Mouse (Mus musculus) liver, embryonic 13.5 days (tissue): ENCODE measurements around the gene Tmem179. TPM values are rescaled to one million over a fixed set of nuclear protein-coding genes. Genes with fewer than 3 reads are reported as not detected.
A peak's percentile ranks its signal among the peaks of the same experiment; 100 is the strongest.

Experiments used
- ATAC-seq: fragments of 200-750 bp; cut with Nextera tagmentation; 2 replicates; pipeline ENCODE4 v1.8.0; 2017; ENCODE audit warnings: low read depth, mild to moderate bottlenecking, moderate number of reproducible peaks, moderate library complexity
- DNase-seq: peaks from one replicate; pipeline ENCODE4 v3.0.0; 2022
- H3K27ac ChIP-seq: fragments of 300-500 bp; sonication (generic); 2 replicates; pipeline ENCODE4 v1.5.1; 2015; ENCODE audit warnings: moderate library complexity, mild to moderate bottlenecking, inconsistent platforms
- H3K27me3 ChIP-seq: fragments of 300-500 bp; sonication (generic); 2 replicates; pipeline ENCODE4 v1.6.1; 2015; ENCODE audit warnings: mild to moderate bottlenecking, inconsistent platforms
- H3K36me3 ChIP-seq: fragments of 300-500 bp; sonication (generic); 2 replicates; pipeline ENCODE4 v1.6.1; 2015; ENCODE audit warnings: mild to moderate bottlenecking, inconsistent platforms
- H3K4me1 ChIP-seq: fragments of 300-500 bp; sonication (generic); replicated peaks from 2 replicates; pipeline ENCODE4 v1.6.1; 2015; ENCODE audit warnings: inconsistent platforms
- H3K4me2 ChIP-seq: fragments of 300-500 bp; sonication (generic); 2 replicates; pipeline ENCODE4 v1.6.1; 2015; ENCODE audit warnings: inconsistent platforms, mild to moderate bottlenecking, moderate library complexity
- H3K4me3 ChIP-seq: fragments of 300-500 bp; sonication (generic); replicated peaks from 2 replicates; pipeline ENCODE4 v1.5.1; 2015; ENCODE audit warnings: mild to moderate bottlenecking, inconsistent platforms
- H3K9ac ChIP-seq: fragments of 300-500 bp; sonication (generic); 2 replicates; pipeline ENCODE4 v1.6.1; 2015; ENCODE audit warnings: mild to moderate bottlenecking, inconsistent platforms
- H3K9me3 ChIP-seq: fragments of 300-500 bp; sonication (generic); replicated peaks from 2 replicates; pipeline ENCODE4 v1.6.1; 2016; ENCODE audit warnings: inconsistent platforms
- WGBS: fragments of 180-500 bp; shearing (Covaris S2); methylation state at CpG from one replicate; pipeline ENCODE4 v1.1.7; 2015; ENCODE audit not compliant: insufficient replicate concordance; 5-methylcytosine and 5-hydroxymethylcytosine counted together
- polyA plus RNA-seq: library from polyadenylated mRNA; unstranded; fragments of >200 nt; fragmentation: Nextera tagmentation; extraction: Ambion mirVana; gene quantifications from 2 replicates; pipeline ENCODE4 v1.2.1, GENCODE M21; 2015

The Tmem179 gene
- polyA plus RNA-seq, 1 experiment from 2014 or later = 0.10 TPM

DNA sequence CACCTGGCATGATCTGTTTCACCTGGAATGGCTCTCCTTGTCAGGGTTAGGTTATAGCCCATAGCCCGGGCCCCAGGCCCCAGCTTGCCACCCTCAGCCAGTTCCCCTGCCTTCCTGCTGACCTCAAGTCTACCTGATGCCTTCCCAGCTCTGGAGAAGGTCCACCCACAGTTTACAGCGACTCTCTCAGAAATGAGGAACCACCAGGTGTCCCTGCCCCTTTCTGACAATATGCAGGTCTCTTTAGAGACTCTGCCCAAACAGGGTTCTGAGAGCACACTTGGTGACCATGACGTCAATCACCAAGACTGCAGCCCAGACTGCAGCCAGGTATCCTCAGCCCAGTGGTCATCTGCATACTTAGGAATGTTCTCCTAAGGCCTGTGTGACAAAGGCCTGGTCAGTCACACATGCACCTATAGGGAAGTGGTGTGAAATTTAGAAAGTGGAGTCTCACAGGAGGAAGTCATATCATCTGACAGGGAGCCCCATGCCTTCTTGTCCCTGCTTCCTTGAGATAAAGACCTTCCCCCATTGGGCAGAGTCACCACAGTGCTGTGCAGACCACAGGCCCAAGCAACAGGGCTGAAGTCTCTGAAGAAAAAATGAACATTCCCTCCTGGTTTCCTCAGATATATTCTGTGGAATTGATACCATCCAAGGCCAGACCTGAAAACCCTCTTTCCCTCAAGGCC lies 52.6 kb downstream of the Tmem179 start:
- H3K36me3 ChIP-seq = no peaks in the 10 kb centered on the region
- no peaks in the 10 kb centered on the region for H3K27me3 ChIP-seq
- peaks cover 5% of the 10 kb centered on the region; the same call in 1 of the 2 replicates for H3K4me1 ChIP-seq
- DNase-seq (no peak), ATAC-seq (0 out of 2 replicates have a peak, but pooled peaks have one; percentile 43)
- H3K4me2 ChIP-seq = no peak overlapping the region
- 15% methylated on average over 3 of the region's 3 CpGs for WGBS
- H3K4me3 ChIP-seq = no peak overlapping the region
- H3K9ac ChIP-seq = no peak overlapping the region
- no peak overlapping the region; the same call in 1 of the 2 replicates for H3K27ac ChIP-seq
- no peaks in the 10 kb centered on the region; the same call in 1 of the 2 replicates for H3K9me3 ChIP-seq

- no peaks in the 10 kb centered on the region; the same call in 1 of the 2 replicates for H3K9me3 ChIP-seq
- H3K4me1 ChIP-seq = peaks cover 5% of the 10 kb centered on the region; the same call in 1 of the 2 replicates
- no peak overlapping the region for H3K4me3 ChIP-seq
- no peaks in the 10 kb centered on the region for H3K27me3 ChIP-seq
- no peak for DNase-seq
- H3K27ac ChIP-seq = no peak overlapping the region
- no peak overlapping the region for H3K4me2 ChIP-seq
- H3K9ac ChIP-seq = no peak overlapping the region
- ATAC-seq = no peak
- 57% methylated on average over 4 of the region's 4 CpGs for WGBS
- no peaks in the 10 kb centered on the region for H3K36me3 ChIP-seq
These were observed 53.3 kb downstream of the Tmem179 start for GRCm38 (mm10) chr12:112463209-112463608.

- Histone ChIP-seq H3K9ac (no peak overlapping the region), H3K27ac (no peak overlapping the region), H3K36me3 (no peaks in the 10 kb centered on the region), H3K4me3 (no peak overlapping the region), H3K4me2 (no peak overlapping the region), H3K4me1 (peaks cover 5% of the 10 kb centered on the region; the same call in 1 of the 2 replicates), H3K9me3 (no peaks in the 10 kb centered on the region; the same call in 1 of the 2 replicates), H3K27me3 (no peaks in the 10 kb centered on the region)
- DNase-seq (no peak), ATAC-seq (no peak)
- WGBS = 58% methylated on average over 12 of the region's 12 CpGs
These were observed 54.1 kb downstream of the Tmem179 start for GRCm38 (mm10) chr12:112462423-112462822.

- no peaks in the 10 kb centered on the region for H3K36me3 ChIP-seq
- H3K4me1 ChIP-seq = no peaks in the 10 kb centered on the region
- H3K27ac ChIP-seq = no peak overlapping the region
- no peak overlapping the region for H3K4me2 ChIP-seq
- no peak for DNase-seq
- 57% methylated on average over 4 of the region's 4 CpGs for WGBS
- no peak overlapping the region for H3K4me3 ChIP-seq
- ATAC-seq = no peak
- H3K9me3 ChIP-seq = no peaks in the 10 kb centered on the region
- H3K9ac ChIP-seq = no peak overlapping the region
- H3K27me3 ChIP-seq = no peaks in the 10 kb centered on the region
These were observed 58.7 kb downstream of the Tmem179 start for GRCm38 (mm10) chr12:112457839-112458238.

DNA sequence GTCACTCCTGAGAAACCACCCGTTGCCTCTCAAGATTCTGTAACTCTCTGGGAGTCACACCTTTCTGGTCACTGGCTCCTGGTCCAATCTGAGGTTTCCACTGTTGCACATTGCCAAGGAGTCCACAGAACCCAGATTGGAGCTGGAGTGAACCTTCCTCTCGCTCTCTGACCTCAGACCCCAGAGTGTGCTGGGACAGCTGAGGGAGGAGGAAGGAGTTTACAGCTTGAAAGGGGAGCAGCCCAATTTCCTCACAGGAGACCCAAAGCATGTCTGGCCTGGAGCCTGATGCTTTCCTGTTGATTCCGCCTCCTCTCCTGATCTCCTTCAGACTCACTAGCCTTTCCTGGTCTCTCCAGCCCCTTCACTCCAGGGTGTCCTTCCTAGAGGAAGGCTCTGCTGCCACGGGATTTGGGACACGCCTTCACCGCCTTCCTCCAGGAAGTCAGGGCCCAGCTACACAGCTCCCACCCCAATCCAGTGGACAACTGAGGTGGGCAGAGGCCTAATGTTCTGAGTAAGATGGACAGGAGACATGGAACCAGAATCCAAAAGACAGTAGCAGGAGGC lies 60.3 kb downstream of the Tmem179 start:
- H3K27me3 ChIP-seq = no peaks in the 10 kb centered on the region
- no peaks in the 10 kb centered on the region for H3K36me3 ChIP-seq
- H3K9me3 ChIP-seq = no peaks in the 10 kb centered on the region
- H3K4me2 ChIP-seq = no peak overlapping the region
- H3K4me3 ChIP-seq = no peak overlapping the region
- no peak for ATAC-seq
- H3K27ac ChIP-seq = no peak overlapping the region
- H3K9ac ChIP-seq = no peak overlapping the region
- no peak for DNase-seq
- H3K4me1 ChIP-seq = no peaks in the 10 kb centered on the region
- WGBS = 73% methylated on average over 6 of the region's 6 CpGs

- ATAC-seq (no peak), DNase-seq (no peak)
- 68% methylated on average over 9 of the region's 9 CpGs for WGBS
- Histone ChIP-seq H3K4me3 (no peak overlapping the region), H3K9me3 (0 out of 2 replicates have a peak, but pooled peaks cover 3% of the 10 kb centered on the region), H3K27me3 (no peaks in the 10 kb centered on the region), H3K4me2 (no peak overlapping the region), H3K4me1 (no peaks in the 10 kb centered on the region), H3K9ac (no peak overlapping the region), H3K27ac (no peak overlapping the region), H3K36me3 (no peaks in the 10 kb centered on the region)
These were observed 64.7 kb downstream of the Tmem179 start for GRCm38 (mm10) chr12:112451826-112452225.

DNA sequence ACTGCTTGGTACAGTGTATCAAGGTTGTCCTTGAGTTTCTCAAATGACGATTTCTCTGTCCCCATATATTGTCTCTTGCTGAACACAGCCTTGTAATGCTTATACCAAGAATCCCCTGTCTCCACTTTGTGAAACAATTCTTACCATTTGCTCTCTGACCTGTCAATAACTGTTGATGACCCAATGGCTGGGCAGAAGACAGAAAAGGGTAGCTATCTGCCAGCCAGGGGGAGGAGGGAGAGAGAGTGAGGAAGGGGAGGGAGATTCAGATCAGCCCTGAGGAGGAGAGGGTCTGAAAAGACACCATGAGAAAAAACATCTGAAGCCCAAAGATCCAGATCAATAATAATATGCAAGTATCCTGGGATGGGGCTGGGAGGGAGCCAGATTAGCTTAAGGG lies 65.2 kb downstream of the Tmem179 start:
- ATAC-seq (no peak), DNase-seq (no peak)
- Histone ChIP-seq H3K4me3 (no peak overlapping the region), H3K36me3 (no peaks in the 10 kb centered on the region), H3K27ac (no peak overlapping the region), H3K9ac (no peak overlapping the region), H3K27me3 (no peaks in the 10 kb centered on the region), H3K9me3 (0 out of 2 replicates have a peak, but pooled peaks cover 3% of the 10 kb centered on the region), H3K4me2 (no peak overlapping the region), H3K4me1 (no peaks in the 10 kb centered on the region)
- WGBS = 48% methylated on average over 1 of the region's 1 CpGs

DNA sequence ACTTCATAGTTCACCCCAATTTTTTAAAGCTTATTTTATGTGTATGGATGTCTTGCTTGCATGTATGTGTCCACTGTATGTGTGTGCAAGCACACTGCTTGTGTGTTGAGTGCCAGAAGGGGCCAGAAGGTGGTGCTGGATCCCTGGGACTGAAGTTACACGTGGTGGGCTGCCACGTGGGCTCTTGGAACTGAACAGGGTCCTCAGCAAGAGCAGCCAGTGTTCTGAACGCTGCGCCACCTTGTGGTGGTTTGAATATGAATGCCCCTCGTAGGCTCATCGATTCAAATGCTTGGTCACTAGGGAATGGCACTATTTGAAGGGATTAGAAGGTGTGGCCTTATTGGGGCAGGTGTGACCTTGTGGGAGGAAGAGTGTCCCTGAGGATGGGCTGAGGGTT lies 65.7 kb downstream of the Tmem179 start:
- no peaks in the 10 kb centered on the region for H3K4me1 ChIP-seq
- 0 out of 2 replicates have a peak, but pooled peaks cover 3% of the 10 kb centered on the region for H3K9me3 ChIP-seq
- no peak overlapping the region for H3K27ac ChIP-seq
- no peaks in the 10 kb centered on the region for H3K27me3 ChIP-seq
- no peak for DNase-seq
- H3K4me2 ChIP-seq = no peak overlapping the region
- H3K36me3 ChIP-seq = no peaks in the 10 kb centered on the region
- no peak for ATAC-seq
- WGBS = 23% methylated on average over 6 of the region's 6 CpGs
- H3K4me3 ChIP-seq = no peak overlapping the region
- H3K9ac ChIP-seq = no peak overlapping the region

Other genes starting within 250 kb of the Tmem179 start
- gene A530016L24Rik, start 27.3 kb downstream of the Tmem179 start, polyA plus RNA-seq = 0.08 TPM in 1 of 2 replicates, not detected in the other
- 1.4 and 2.1 TPM in 2 replicates for gene Inf2, start 72.0 kb upstream of the Tmem179 start, polyA plus RNA-seq
- 6.7 and 7.5 TPM in 2 replicates for gene Adssl1, start 103.3 kb upstream of the Tmem179 start, polyA plus RNA-seq
- 120 and 148 TPM in 2 replicates for gene Siva1, start 127.9 kb upstream of the Tmem179 start, polyA plus RNA-seq
- gene Akt1, start 158.1 kb upstream of the Tmem179 start, polyA plus RNA-seq = 13.8 and 17.9 TPM in 2 replicates
- gene Zbtb42, start 162.1 kb upstream of the Tmem179 start, polyA plus RNA-seq = 0.40 and 0.71 TPM in 2 replicates
- gene Cep170b, start 203.7 kb upstream of the Tmem179 start, polyA plus RNA-seq = 2.5 and 2.9 TPM in 2 replicates
- 9.6 and 11.0 TPM in 2 replicates for gene Pld4, start 243.9 kb upstream of the Tmem179 start, polyA plus RNA-seq